Mouse (Mus musculus) heart, postnatal 0 days (tissue): ENCODE data around the gene Ykt6.

Source experiments
- CTCF ChIP-seq: IDR thresholded peaks from 2 replicates; pipeline ENCODE4 v1.5.1; 2016; ENCODE audit warnings: antibody characterized with exemption, control low read depth, low read depth
- EP300 ChIP-seq: IDR thresholded peaks from 2 replicates; pipeline ENCODE4 v1.6.1; 2016; ENCODE audit warnings: antibody characterized with exemption, low read depth

DNA sequence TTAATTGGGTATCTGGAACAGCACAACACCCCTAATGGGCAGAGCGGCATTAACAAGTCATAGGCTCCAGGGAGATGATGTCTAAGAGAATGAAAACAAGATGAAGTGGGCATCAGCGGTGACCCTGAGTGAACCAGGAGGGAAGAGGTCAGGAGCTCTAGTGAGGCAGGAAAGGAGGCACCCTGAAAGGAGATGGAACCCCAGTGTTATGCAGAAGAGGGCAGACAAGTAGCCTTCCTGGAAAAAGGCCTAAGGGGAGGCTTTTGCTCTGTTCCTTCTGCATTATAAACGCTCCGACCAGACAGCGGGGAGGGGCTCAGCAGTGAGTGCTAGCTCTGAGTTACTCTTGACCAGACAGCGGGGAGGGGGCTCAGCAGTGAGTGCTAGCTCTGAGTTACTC, 12.5 kb upstream of the Ykt6 start:
- no peak for TF ChIP-seq CTCF
- no peak for TF ChIP-seq EP300
